Mouse (Mus musculus) layer of hippocampus, postnatal 25 days (tissue): ENCODE measurements around the gene Doc2a. TPM values are rescaled to one million over a fixed set of nuclear protein-coding genes. Genes with fewer than 3 reads are reported as not detected.
"Not testable (repeated sequence)": the region's sequence is repeated elsewhere in the genome, so short reads cannot be mapped to it uniquely, and the experiment has no call there.

ENCODE experiments used
- DNase-seq, 2 experiments: peaks; one replicate each; pipeline ENCODE4 v3.0.0; 2022; ENCODE audit warnings: mixed read lengths in 2 of 2, low spot score in 1 of 2; ENCODE audit errors: extremely low spot score in 1 of 2
- total RNA-seq, 2 experiments: library from RNA; stranded (reverse); gene quantifications; 2 replicates each; pipeline ENCODE4 v1.2.3; 2021

The Doc2a gene
- total RNA-seq, 2 experiments from 2014 or later, result 15.6 to 16.2 TPM

- DNase-seq, result no peak
These were observed 16.6 kb downstream of the Doc2a start for GRCm38 (mm10) chr7:126863791-126864190.

DNA sequence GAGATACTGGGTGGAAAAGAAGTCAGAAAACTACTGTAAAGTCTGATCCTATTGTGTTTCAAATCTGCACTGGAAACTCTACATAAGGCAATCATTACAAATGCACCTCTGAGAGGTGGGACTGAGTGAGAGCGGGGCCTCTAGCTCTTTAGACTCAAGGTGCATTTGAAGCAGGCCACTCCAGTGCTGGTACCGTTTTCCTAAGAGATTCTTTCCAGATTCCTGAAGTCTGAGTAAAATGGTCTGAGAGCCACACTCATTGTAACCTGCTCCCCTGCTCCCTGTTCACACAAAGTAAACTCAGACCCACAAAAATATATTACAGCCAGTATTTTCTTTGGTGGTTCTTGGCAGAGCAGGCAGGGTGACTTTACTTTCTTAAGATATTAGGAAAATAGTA, 20.3 kb downstream of the Doc2a start:
- no peak for DNase-seq

DNA sequence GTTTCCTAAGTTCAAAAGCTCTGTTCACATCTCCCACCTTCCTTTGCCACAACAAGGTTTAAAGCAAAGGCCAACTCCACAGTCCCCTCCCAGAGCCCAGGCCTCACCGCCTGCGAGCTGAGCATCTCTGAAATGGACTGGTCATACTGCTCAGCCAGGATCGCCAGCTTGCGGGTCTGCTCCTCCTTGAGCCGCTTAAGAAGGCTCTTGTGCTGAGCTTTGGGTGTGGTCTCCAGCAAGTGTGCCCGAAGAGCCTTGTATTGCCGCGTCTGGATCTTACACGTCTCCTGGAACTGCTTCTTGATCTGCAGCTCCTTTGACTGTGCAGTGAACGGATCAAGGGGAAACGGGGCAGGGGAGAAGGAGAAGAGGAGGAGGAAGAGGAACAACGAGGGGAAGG, 20.8 kb downstream of the Doc2a start:
- no peak for DNase-seq

- DNase-seq, result no peak
These were observed 22.7 kb downstream of the Doc2a start for GRCm38 (mm10) chr7:126869780-126870519.

DNA sequence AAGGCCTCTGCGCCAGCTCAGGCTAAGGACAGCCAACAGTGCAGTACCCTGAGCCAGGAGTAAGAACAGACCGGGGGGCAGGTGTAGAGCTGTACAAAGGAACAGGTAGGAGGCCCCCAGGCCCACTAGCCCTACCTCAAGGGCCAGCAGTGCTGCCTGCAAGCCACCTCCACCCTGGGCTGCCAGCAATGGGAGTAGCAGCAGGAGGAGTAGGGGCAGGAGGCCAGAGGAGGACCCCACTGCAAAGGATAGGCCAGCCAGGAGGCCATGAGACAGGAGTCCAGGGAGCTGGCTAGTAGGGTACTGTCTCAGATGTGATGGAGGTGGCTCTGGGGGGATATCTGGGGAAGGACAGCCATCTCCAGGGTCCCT, 23.3 kb downstream of the Doc2a start:
- DNase-seq, result no peak

GRCm38 (mm10) chr7:126877239-126877638, 30.0 kb downstream of the Doc2a start:
- DNase-seq, result no peak

GRCm38 (mm10) chr7:126881040-126881439, 33.8 kb downstream of the Doc2a start:
- DNase-seq, result no peak

- DNase-seq, result no peak
These were observed 36.5 kb downstream of the Doc2a start for GRCm38 (mm10) chr7:126883731-126884181.

DNA sequence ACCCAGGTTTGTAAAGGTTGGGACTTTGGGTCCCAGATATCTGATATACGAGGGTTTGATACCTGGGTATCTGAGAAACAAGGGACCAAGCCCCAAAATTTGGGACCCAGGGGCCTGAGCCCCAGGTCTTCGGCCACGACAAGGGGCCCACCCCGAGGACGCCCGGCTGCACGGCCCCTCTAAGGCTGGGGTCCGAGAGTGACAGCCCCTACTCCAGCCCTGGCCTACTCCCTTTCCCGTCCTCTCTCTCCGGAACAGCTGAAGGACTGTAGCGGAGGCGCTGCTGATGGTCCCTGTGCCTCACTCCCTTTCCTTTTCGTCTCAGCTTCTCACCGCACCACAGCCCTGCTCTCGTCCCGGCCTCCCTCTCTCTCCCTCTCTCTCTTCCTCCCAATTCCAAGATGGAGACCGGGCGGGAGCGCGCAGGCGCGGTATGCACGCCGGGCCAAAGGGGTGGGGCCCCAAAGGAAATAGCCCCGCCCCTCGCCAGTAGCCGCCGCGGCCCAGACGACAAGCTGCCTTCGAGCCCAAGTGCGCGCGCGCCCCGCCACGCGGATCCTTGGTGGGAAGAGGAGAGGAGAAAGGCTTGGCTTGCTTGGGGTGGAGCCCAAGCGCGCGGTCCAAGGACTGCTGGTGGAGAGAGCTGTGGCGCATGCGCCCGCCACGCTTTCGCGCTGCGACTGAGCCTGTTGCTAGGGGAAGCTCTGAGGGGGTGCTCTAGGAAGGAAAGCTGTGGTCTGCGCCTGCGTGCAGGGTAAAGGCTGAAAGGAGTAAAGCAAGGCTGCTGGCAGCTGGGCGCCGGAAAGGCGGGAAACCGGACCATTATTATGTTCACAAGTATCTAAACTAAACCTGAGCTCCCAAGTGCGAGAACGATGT, 37.3 kb downstream of the Doc2a start, which contains the start of gene Taok2:
TSS of gene Taok2 (minus strand) at position 418 of the 879 bp plus-strand sequence.
- peak; percentile 94 to 98 for DNase-seq

GRCm38 (mm10) chr7:126887281-126887680, 40.1 kb downstream of the Doc2a start:
- DNase-seq, result no peak

DNA sequence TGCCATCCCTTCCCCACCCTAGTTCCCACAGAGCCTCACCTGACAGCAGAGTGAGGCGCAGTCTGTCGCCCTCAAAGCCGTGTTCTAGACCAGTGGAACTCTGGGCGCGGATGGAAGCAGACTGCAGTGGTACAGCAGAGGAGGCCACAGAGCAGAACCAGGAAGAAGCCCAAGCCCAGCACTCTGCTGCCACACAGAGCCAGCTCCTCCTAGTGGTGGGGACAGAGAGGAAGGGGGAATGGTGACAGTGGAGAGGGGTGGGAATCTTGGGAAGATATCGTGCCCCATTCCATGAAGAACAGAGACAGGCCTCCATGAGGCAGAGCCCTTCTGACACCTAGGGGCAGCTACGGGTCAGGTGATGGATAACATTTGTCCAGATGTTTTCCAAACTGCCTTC, 41.6 kb downstream of the Doc2a start:
- no peak for DNase-seq

GRCm38 (mm10) chr7:126896912-126897311, 49.7 kb downstream of the Doc2a start:
- DNase-seq, result no peak

- DNase-seq, result no peak
These were observed 50.3 kb downstream of the Doc2a start for GRCm38 (mm10) chr7:126897390-126898101.

DNA sequence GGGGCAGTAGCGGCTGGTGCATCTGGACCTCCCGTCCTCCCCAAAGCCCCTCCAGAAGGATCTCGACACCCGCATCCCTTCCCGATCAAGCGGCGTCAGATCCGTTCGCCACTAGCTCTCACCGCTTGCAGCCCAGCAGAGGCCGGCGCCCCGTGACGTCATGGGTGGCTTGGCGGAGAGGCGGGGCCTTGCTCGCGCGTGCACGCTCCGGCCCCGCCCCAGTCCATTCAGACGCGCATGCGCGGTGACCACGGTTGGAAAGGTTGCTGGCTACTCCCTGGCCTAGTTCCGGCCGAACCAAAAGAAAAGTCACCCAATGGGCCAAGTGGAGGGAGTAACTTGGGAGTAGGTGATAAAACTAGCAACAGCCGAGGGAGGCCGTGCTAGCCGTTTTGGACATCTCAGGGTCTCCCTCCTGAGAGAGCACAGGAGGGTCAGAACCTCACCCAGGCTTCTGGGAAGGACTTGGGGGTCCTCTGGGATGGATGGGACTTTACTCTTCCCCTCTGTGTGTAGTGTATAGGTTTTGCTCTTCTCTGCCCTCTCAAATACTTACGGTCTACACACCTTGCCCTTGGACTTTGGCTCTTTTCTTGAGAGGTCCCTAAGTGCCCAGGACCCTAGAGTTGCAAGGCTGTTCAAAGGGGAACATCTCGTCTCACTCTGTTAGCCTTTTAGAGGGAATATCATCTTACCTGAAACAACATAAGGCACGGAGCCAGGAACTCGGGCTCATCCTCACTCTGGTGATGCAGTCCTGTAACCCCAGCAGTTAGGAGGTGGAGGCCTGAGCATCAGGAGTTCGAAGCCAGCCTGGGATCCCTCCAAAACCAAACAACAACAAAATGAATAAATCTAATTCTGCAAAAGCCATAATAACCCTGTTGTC, 51.1 kb downstream of the Doc2a start:
- DNase-seq, result peak; percentile 95 to 97

- not testable (repeated sequence) for DNase-seq
These were observed 52.6 kb downstream of the Doc2a start for GRCm38 (mm10) chr7:126899781-126900180.

Other genes with a start within 250 kb of the Doc2a start
- gene Nupr1, start 216.6 kb upstream of the Doc2a start, total RNA-seq, result 1 to 10 TPM; 5.8 to 8.6 TPM
- gene Sgf29, start 198.1 kb upstream of the Doc2a start, total RNA-seq, result 10 to 100 TPM; 30.5 to 35.1 TPM
- gene Sult1a1, start 171.0 kb upstream of the Doc2a start, total RNA-seq, result 10 to 100 TPM in 1 of 2 experiments, 1 to 10 TPM in 1; 9.5 to 11.1 TPM
- 100 to 1,000 TPM; 104 to 112 TPM for gene Bola2, start 152.0 kb upstream of the Doc2a start, total RNA-seq
- gene Slx1b, start 151.6 kb upstream of the Doc2a start, total RNA-seq, result 10 to 100 TPM; 16.4 to 19.4 TPM
- 100 to 1,000 TPM; 129 to 139 TPM for gene Coro1a, start 139.6 kb upstream of the Doc2a start, total RNA-seq
- 100 to 1,000 TPM; 147 to 168 TPM for gene Mapk3, start 87.8 kb upstream of the Doc2a start, total RNA-seq
- gene Gdpd3, start 81.1 kb upstream of the Doc2a start, total RNA-seq, result 1 to 10 TPM; 1.7 to 4.3 TPM
- 100 to 1,000 TPM; 268 to 293 TPM for gene Ypel3, start 70.5 kb upstream of the Doc2a start, total RNA-seq
- gene Tbx6, start 65.9 kb upstream of the Doc2a start, total RNA-seq, result under 1 TPM; 0.39 to 0.82 TPM
- 10 to 100 TPM; 53.3 to 55.0 TPM for gene Ppp4c, start 54.9 kb upstream of the Doc2a start, total RNA-seq
- 10 to 100 TPM; 80.3 to 95.6 TPM for gene Fam57b, start 49.7 kb upstream of the Doc2a start, total RNA-seq
- gene 4930451I11Rik, start 15.8 kb upstream of the Doc2a start, total RNA-seq, result not detected
- 10 to 100 TPM; 19.5 to 31.1 TPM for gene Hirip3, start 14.6 kb downstream of the Doc2a start, total RNA-seq
- 10 to 100 TPM; 50.7 to 51.7 TPM for gene Ino80e, start 15.0 kb downstream of the Doc2a start, total RNA-seq
- 100 to 1,000 TPM; 150 to 163 TPM for gene Taok2, start 37.3 kb downstream of the Doc2a start, total RNA-seq
- gene Tmem219, start 75.5 kb downstream of the Doc2a start, total RNA-seq, result 10 to 100 TPM; 20.2 to 25.5 TPM
- gene Kctd13, start 81.5 kb downstream of the Doc2a start, total RNA-seq, result 100 to 1,000 TPM; 150 to 160 TPM
- 10 to 100 TPM; 33.4 to 36.6 TPM for gene Asphd1, start 102.2 kb downstream of the Doc2a start, total RNA-seq
- 100 to 1,000 TPM; 411 to 438 TPM for gene Sez6l2, start 103.1 kb downstream of the Doc2a start, total RNA-seq
- gene Cdipt, start 128.5 kb downstream of the Doc2a start, total RNA-seq, result 100 to 1,000 TPM; 157 to 177 TPM
- not detected for gene Cdiptos, start 128.7 kb downstream of the Doc2a start, total RNA-seq
- gene Mvp, start 167.2 kb downstream of the Doc2a start, total RNA-seq, result 1 to 10 TPM; 7.0 to 7.4 TPM
- gene Pagr1b, start 169.1 kb downstream of the Doc2a start, total RNA-seq, result not detected
- gene Pagr1a, start 169.9 kb downstream of the Doc2a start, total RNA-seq, result 10 to 100 TPM; 20.5 to 27.7 TPM
- gene Gm42742, start 173.7 kb downstream of the Doc2a start, total RNA-seq, result 10 to 100 TPM; 51.0 to 57.8 TPM
- gene Prrt2, start 173.8 kb downstream of the Doc2a start, total RNA-seq, result 100 to 1,000 TPM; 226 to 235 TPM
- 100 to 1,000 TPM; 272 to 282 TPM for gene Maz, start 179.6 kb downstream of the Doc2a start, total RNA-seq
- 1 to 10 TPM; 6.7 to 8.7 TPM for gene Kif22, start 195.1 kb downstream of the Doc2a start, total RNA-seq
- not detected for gene Zg16, start 239.9 kb downstream of the Doc2a start, total RNA-seq
- gene AI467606, start 243.9 kb downstream of the Doc2a start, total RNA-seq, result 1 to 10 TPM; 1.2 to 1.5 TPM